Mouse (Mus musculus): ENCODE data around the gene Foxp1.

DNA sequence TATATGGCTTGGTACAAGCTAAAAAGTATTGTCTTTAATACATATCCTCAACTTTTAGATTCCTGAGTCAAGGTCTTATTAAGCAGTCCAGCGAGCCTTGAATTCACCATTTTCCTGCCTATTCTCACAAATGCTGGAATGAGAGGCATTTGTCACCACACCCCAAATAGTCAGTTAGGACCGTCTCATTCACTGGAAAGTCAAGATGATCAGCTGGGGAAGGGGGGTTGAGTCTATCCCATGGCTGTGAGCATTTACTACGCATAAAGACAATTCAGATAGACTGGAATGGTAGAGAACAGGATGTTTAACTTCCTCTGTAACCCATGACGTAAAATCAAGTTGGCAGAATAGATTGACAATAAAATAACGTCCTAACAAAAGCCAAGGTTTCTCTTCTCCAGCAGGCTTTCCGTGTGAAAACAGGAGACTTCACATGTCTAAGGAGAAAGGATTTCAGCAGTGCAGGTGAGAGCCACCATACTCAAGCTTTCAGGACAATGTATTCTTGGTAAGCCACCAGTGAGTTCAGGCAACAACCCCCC is 351.2 kb downstream of the Foxp1 start:
- TF ChIP-seq CTCF (IDR thresholded peaks at IDR 0.05) (no peak), EP300 (IDR thresholded peaks at IDR 0.05) (no peak)
